In genomic region chr9:65391613-65391964, GRCm38 (mm10) we compare ENCODE assay signal across 9 mouse cellular contexts. TPM values are rescaled to one million over a fixed set of nuclear protein-coding genes. Genes with fewer than 3 reads are reported as not detected.
DNase-seq lines count a peak whose midpoint lies in the region; ATAC-seq and TF ChIP-seq lines count a peak whose summit lies in the region.
"Had no signal": no experiment of that assay in that cellular context is flagged by ENCODE, and none has a peak within 500 bp of the region (broad histone marks: within the 10 kb centered on the region; RNA-seq: fewer than 3 reads in every experiment).

TSS of gene Kbtbd13 (minus strand) at chr9:65391652.

- H3K4me1 ChIP-seq in forebrain, embryonic 15.5 days = peaks cover 5% of the 10 kb centered on the region; the same call in 1 of the 2 replicates
- peaks cover 16% of the 10 kb centered on the region for H3K4me1 ChIP-seq in intestine, embryonic 15.5 days (replicated peaks)
- H3K4me1 ChIP-seq in neural tube, embryonic 14.5 days (ENCODE audit: control insufficient read depth, insufficient read depth, low read length) = no peaks in the 10 kb centered on the region

- ATAC-seq in forebrain, embryonic 15.5 days (replicated peaks) = no peak
- ATAC-seq in intestine, embryonic 15.5 days = no peak
- ATAC-seq in neural tube, embryonic 14.5 days (ENCODE audit: low read depth) = no peak

- no peak within 1 kb of the TSS for H3K27ac ChIP-seq in left cerebral cortex, adult 2 months
- H3K27ac ChIP-seq in forebrain, embryonic 15.5 days (replicated peaks) = peak within 1 kb of the TSS; percentile 16; the same call in 1 of the 2 replicates
- H3K27ac ChIP-seq in intestine, embryonic 15.5 days = no peak within 1 kb of the TSS
- no peak within 1 kb of the TSS for H3K27ac ChIP-seq in neural tube, embryonic 14.5 days (ENCODE audit: low read depth, low read length)

- peak within 1 kb of the TSS; percentile 48 for H3K9ac ChIP-seq in forebrain, embryonic 15.5 days (replicated peaks)
- H3K9ac ChIP-seq in intestine, embryonic 15.5 days = peak within 1 kb of the TSS; percentile 35
- peak within 1 kb of the TSS; percentile 8; the same call in 1 of the 2 replicates for H3K9ac ChIP-seq in neural tube, embryonic 14.5 days (replicated peaks; ENCODE audit: low read depth, low read length)

- H3K9me3 ChIP-seq in forebrain, embryonic 15.5 days = no peaks in the 10 kb centered on the region
- no peaks in the 10 kb centered on the region for H3K9me3 ChIP-seq in intestine, embryonic 15.5 days
- H3K9me3 ChIP-seq in neural tube, embryonic 14.5 days (ENCODE audit: control insufficient read depth, low read length) = no peaks in the 10 kb centered on the region

- no peaks in the 10 kb centered on the region for H3K36me3 ChIP-seq in forebrain, embryonic 15.5 days
- no peaks in the 10 kb centered on the region for H3K36me3 ChIP-seq in intestine, embryonic 15.5 days
- H3K36me3 ChIP-seq in neural tube, embryonic 14.5 days (ENCODE audit: control insufficient read depth, insufficient read depth, low read length) = no peaks in the 10 kb centered on the region

- peak within 1 kb of the TSS; percentile 17 for H3K4me3 ChIP-seq in left cerebral cortex, adult 2 months
- peak within 1 kb of the TSS; percentile 46 for H3K4me3 ChIP-seq in forebrain, embryonic 15.5 days
- H3K4me3 ChIP-seq in intestine, embryonic 15.5 days (replicated peaks) = peak within 1 kb of the TSS; percentile 44
- peak within 1 kb of the TSS; percentile 35 for H3K4me3 ChIP-seq in neural tube, embryonic 14.5 days (ENCODE audit: low read depth, low read length)

- peak within 1 kb of the TSS; percentile 49 for H3K4me2 ChIP-seq in forebrain, embryonic 15.5 days (replicated peaks)
- H3K4me2 ChIP-seq in intestine, embryonic 15.5 days (replicated peaks) = peak within 1 kb of the TSS; percentile 76
- H3K4me2 ChIP-seq in neural tube, embryonic 14.5 days (ENCODE audit: low read depth, low read length) = peak within 1 kb of the TSS; percentile 45

- intact Hi-C loops in left cerebral cortex, adult 2 months (cut with DNase I) = no loop called here

- WGBS in forebrain, embryonic 15.5 days = 41% methylated on average over 8 of the region's 8 CpGs
- 33% methylated on average over 8 of the region's 8 CpGs for WGBS in intestine, embryonic 15.5 days
- 49% methylated on average over 8 of the region's 8 CpGs for WGBS in neural tube, embryonic 14.5 days

- no peak for DNase-seq in left cerebral cortex, adult 2 months (ENCODE audit: extremely low spot score in 1 of 2, low spot score in 2 of 2)
- DNase-seq in left cerebral cortex, adult 11 months (ENCODE audit: low spot score) = no peak
- no peak for DNase-seq in layer of hippocampus, adult 8-10 months (ENCODE audit: low spot score in 2 of 2)
- no peak for DNase-seq in frontal cortex, adult 2 months (ENCODE audit: extremely low spot score in 1 of 2, low spot score in 1 of 2)
- no peak for DNase-seq in thymus, postnatal 0 days (ENCODE audit: low spot score)

- no peak for TF ChIP-seq CTCF in left cerebral cortex, adult 2 months (IDR thresholded peaks at IDR 0.05)

- H3K27me3 ChIP-seq in forebrain, embryonic 15.5 days = peaks cover 33% of the 10 kb centered on the region
- H3K27me3 ChIP-seq in intestine, embryonic 15.5 days (replicated peaks) = peaks cover 68% of the 10 kb centered on the region
- peaks cover 23% of the 10 kb centered on the region for H3K27me3 ChIP-seq in neural tube, embryonic 14.5 days (ENCODE audit: control insufficient read depth, insufficient read depth, low read length)

RNA-seq across cellular contexts. Expression of gene Kbtbd13, which starts in this region (rescaled TPM):
- under 1 TPM; 0.14 to 0.25 TPM for total RNA-seq in left cerebral cortex, adult 2 months (2021)
- polyA plus RNA-seq in forebrain, embryonic 15.5 days (2015; fragmentation: Nextera tagmentation; extraction: Ambion mirVana) = 0.56 and 1.00 TPM in 2 replicates
- 2.5 and 2.6 TPM in 2 replicates for polyA plus RNA-seq in intestine, embryonic 15.5 days (2015; fragmentation: Nextera tagmentation; extraction: Ambion mirVana)
- polyA plus RNA-seq in neural tube, embryonic 14.5 days (2014; fragmentation: Nextera tagmentation; extraction: Ambion mirVana) = 0.31 and 0.63 TPM in 2 replicates
- under 1 TPM; 0.11 to 0.45 (median 0.23) TPM for total RNA-seq in layer of hippocampus, adult 8-10 months (2022)
- polyA plus RNA-seq in frontal cortex, adult 2 months (2012; rRNA removed) = 0.17 and 0.34 TPM in 2 replicates
- polyA plus RNA-seq in thymus, postnatal 0 days (2015; fragmentation: Nextera tagmentation; extraction: Ambion mirVana) = 0.37 and 0.55 TPM in 2 replicates
- total RNA-seq: MEL had no signal
